Mouse (Mus musculus): ENCODE results near the gene Ercc6l2.

Gene Ercc6l2

GRCm38 (mm10) chr13:63929917-63930515, 115.0 kb downstream of the Ercc6l2 start:
- DNase-seq (ENCODE audit: low read depth, low spot score): no peak

- no peak for DNase-seq (ENCODE audit: low read depth, low spot score)
Measured at GRCm38 (mm10) chr13:63930525-63930924, 115.5 kb downstream of the Ercc6l2 start.

GRCm38 (mm10) chr13:63936369-63936768, 121.3 kb downstream of the Ercc6l2 start:
- no peak for DNase-seq (ENCODE audit: low read depth, low spot score)

- no peak for DNase-seq (ENCODE audit: low read depth, low spot score)
Measured at GRCm38 (mm10) chr13:63940257-63940656, 125.2 kb downstream of the Ercc6l2 start.

- DNase-seq (ENCODE audit: low read depth, low spot score): no peak
Measured at GRCm38 (mm10) chr13:63941170-63941569, 126.1 kb downstream of the Ercc6l2 start.

- no peak for DNase-seq (ENCODE audit: low read depth, low spot score)
Measured at GRCm38 (mm10) chr13:63943605-63944004, 128.6 kb downstream of the Ercc6l2 start.

GRCm38 (mm10) chr13:63944344-63945021, 129.4 kb downstream of the Ercc6l2 start:
- no peak for DNase-seq (ENCODE audit: low read depth, low spot score)
